Mouse (Mus musculus) forebrain, postnatal 0 days (tissue): ENCODE measurements around the gene Glis2. TPM values are rescaled to one million over a fixed set of nuclear protein-coding genes. Genes with fewer than 3 reads are reported as not detected.
A peak's percentile ranks its signal among the peaks of the same experiment; 100 is the strongest.

Experiments
- ATAC-seq: fragments of 200-750 bp; cut with Nextera tagmentation; 2 replicates; pipeline ENCODE4 v1.8.0; 2017; ENCODE audit warnings: mild to moderate bottlenecking, moderate library complexity
- DNase-seq: peaks from one replicate; pipeline ENCODE4 v3.0.0-alpha.2; 2015
- H3K27ac ChIP-seq: fragments of 300-500 bp; sonication (generic); 2 replicates; pipeline ENCODE4 v1.5.1; 2014; ENCODE audit warnings: low read depth, mild to moderate bottlenecking, antibody characterized with exemption, low read length, moderate library complexity, mixed read lengths
- H3K27me3 ChIP-seq: fragments of 300-500 bp; sonication (generic); 2 replicates; pipeline ENCODE4 v1.6.1; 2014; ENCODE audit warnings: mild to moderate bottlenecking, low read length, mixed read lengths; ENCODE audit not compliant: insufficient read depth
- H3K36me3 ChIP-seq: fragments of 300-500 bp; sonication (generic); 2 replicates; pipeline ENCODE4 v1.6.1; 2014; ENCODE audit warnings: mild to moderate bottlenecking, moderate library complexity; ENCODE audit not compliant: insufficient read depth
- H3K4me1 ChIP-seq: fragments of 300-500 bp; sonication (generic); 2 replicates; pipeline ENCODE4 v1.6.1; 2014; ENCODE audit warnings: antibody characterized with exemption; ENCODE audit not compliant: insufficient read depth
- H3K4me2 ChIP-seq: fragments of 300-500 bp; sonication (generic); 2 replicates; pipeline ENCODE4 v1.6.1; 2014; ENCODE audit warnings: low read depth, mild to moderate bottlenecking, moderate library complexity
- H3K4me3 ChIP-seq: fragments of 300-500 bp; sonication (generic); 2 replicates; pipeline ENCODE4 v1.5.1; 2014; ENCODE audit warnings: low read depth, low read length, mixed read lengths
- H3K9ac ChIP-seq: fragments of 300-500 bp; sonication (generic); 2 replicates; pipeline ENCODE4 v1.6.1; 2014; ENCODE audit warnings: mild to moderate bottlenecking
- H3K9me3 ChIP-seq: fragments of 300-500 bp; sonication (generic); 2 replicates; pipeline ENCODE4 v1.6.1; 2016; ENCODE audit warnings: low read length
- CTCF ChIP-seq: sonication (generic); IDR thresholded peaks from 2 replicates; pipeline ENCODE4 v1.5.1; 2016; ENCODE audit warnings: antibody characterized with exemption, control low read depth, low read depth
- WGBS: fragments of 180-500 bp; shearing (Covaris S2); extraction: QIAGEN DNeasy Blood & Tissue Kit; methylation state at CpG from one replicate; pipeline ENCODE4 v1.1.7; 2014; 5-methylcytosine and 5-hydroxymethylcytosine counted together
- polyA plus RNA-seq: library from polyadenylated mRNA; unstranded; fragments of >200 nt; fragmentation: Nextera tagmentation; extraction: Ambion mirVana; gene quantifications from 2 replicates; pipeline ENCODE4 v1.2.1, GENCODE M21; 2015
- total RNA-seq: library from RNA; depleted of rRNA; stranded (reverse); fragments of >200 nt; gene quantifications from 2 replicates; pipeline ENCODE4 v1.2.3, GENCODE M21; 2014

Gene Glis2
- total and polyA plus RNA-seq, 2 experiments from 2014 or later, result 11.6 to 15.2 TPM

DNA sequence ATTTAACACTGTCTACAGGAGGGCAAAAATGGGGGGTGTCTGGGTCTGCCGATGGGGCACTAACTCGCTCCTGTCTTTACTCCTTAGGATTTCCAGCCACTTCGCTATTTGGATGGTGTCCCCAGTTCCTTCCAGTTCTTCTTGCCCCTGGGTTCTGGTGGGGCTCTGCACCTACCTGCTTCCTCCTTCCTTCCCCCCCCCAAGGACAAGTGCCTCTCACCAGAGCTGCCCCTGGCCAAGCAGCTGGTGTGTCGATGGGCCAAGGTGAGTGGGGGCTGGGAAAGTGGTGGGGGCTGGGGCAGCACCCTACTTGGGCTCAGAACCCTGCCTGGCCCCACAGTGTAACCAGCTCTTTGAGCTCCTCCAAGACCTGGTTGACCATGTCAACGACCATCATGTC lies 16.7 kb downstream of the Glis2 start:
- Histone ChIP-seq H3K36me3 (peaks cover 61% of the 10 kb centered on the region), H3K4me3 (no peak overlapping the region), H3K4me2 (no peak overlapping the region), H3K27me3 (no peaks in the 10 kb centered on the region), H3K9ac (no peak overlapping the region), H3K4me1 (no peaks in the 10 kb centered on the region), H3K9me3 (no peaks in the 10 kb centered on the region), H3K27ac (no peak overlapping the region)
- WGBS, result 96% methylated on average over 5 of the region's 5 CpGs
- TF ChIP-seq CTCF, result no peak
- no peak for ATAC-seq
- DNase-seq, result no peak

DNA sequence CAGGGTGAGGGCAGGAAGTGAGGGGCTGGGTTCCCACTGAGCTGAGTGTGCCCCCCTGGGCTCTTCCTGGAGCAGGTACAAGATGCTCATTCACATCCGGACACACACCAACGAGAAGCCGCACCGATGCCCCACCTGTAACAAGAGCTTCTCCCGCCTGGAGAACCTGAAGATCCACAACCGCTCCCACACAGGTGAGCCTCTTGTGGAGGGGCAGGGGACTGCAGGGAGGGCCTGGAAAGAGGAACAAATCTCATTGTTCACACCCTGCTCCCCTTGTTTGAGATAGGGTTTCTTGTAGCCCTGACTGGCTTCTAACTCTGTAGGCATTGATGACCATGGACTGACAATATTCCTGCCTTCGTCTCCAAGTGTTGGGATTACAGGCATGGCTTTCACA lies 17.2 kb downstream of the Glis2 start:
- Histone ChIP-seq H3K27ac (no peak overlapping the region), H3K9ac (no peak overlapping the region), H3K27me3 (no peaks in the 10 kb centered on the region), H3K4me1 (no peaks in the 10 kb centered on the region), H3K9me3 (no peaks in the 10 kb centered on the region), H3K4me3 (no peak overlapping the region), H3K36me3 (peaks cover 62% of the 10 kb centered on the region), H3K4me2 (no peak overlapping the region)
- no peak for DNase-seq
- peak; percentile 20; the same call in 1 of the 2 replicates for TF ChIP-seq CTCF
- WGBS, result 93% methylated on average over 7 of the region's 7 CpGs
- no peak for ATAC-seq

DNA sequence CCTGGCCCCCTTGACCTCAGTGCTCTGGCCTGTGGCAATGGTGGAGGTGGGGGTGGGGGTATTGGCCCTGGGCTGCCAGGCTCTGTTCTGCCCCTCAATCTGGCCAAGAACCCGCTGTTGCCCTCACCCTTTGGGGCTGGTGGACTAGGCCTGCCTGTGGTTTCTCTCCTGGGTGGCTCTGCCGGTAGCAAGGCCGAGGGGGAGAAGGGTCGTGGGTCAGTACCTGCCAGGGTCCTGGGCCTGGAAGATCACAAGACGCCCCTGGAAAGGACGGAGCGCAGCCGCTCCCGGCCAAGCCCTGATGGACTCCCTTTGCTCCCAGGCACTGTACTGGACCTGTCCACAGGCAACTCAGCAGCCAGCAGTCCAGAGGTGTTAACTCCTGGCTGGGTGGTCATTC lies 19.2 kb downstream of the Glis2 start:
- H3K27me3 ChIP-seq, result no peaks in the 10 kb centered on the region
- peaks cover 62% of the 10 kb centered on the region for H3K36me3 ChIP-seq
- WGBS, result 94% methylated on average over 9 of the region's 9 CpGs
- DNase-seq, result no peak
- H3K4me3 ChIP-seq, result no peak overlapping the region
- no peaks in the 10 kb centered on the region for H3K9me3 ChIP-seq
- H3K4me2 ChIP-seq, result no peak overlapping the region
- TF ChIP-seq CTCF, result no peak
- H3K9ac ChIP-seq, result no peak overlapping the region
- no peaks in the 10 kb centered on the region for H3K4me1 ChIP-seq
- no peak for ATAC-seq
- H3K27ac ChIP-seq, result no peak overlapping the region

DNA sequence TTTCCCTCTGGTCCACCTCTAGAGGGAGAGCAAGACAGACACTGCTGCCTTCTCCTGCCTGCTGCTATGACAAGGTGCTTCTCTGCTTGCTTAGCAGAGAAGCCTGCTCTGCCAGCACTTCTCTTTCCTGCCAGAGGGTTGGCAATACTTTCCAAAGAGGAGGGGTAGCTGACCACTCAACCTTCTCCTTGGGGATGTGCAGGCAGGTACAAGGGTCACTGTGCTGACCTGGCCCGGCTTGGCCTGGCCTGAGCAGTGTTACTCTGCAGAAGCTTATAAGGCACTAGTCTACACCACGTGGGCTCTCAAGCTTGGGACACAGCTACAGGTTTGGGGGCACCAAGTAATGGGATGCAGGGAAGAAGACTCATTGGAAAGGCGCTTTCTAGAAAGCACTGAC lies 20.1 kb downstream of the Glis2 start:
- no peak overlapping the region for H3K4me3 ChIP-seq
- peaks cover 59% of the 10 kb centered on the region for H3K36me3 ChIP-seq
- no peak for ATAC-seq
- no peaks in the 10 kb centered on the region for H3K4me1 ChIP-seq
- peak; percentile 6; the same call in 1 of the 2 replicates for TF ChIP-seq CTCF
- H3K9me3 ChIP-seq, result no peaks in the 10 kb centered on the region
- no peak overlapping the region for H3K4me2 ChIP-seq
- no peak overlapping the region for H3K9ac ChIP-seq
- no peak for DNase-seq
- H3K27me3 ChIP-seq, result no peaks in the 10 kb centered on the region
- 91% methylated on average over 3 of the region's 3 CpGs for WGBS
- no peak overlapping the region for H3K27ac ChIP-seq

DNA sequence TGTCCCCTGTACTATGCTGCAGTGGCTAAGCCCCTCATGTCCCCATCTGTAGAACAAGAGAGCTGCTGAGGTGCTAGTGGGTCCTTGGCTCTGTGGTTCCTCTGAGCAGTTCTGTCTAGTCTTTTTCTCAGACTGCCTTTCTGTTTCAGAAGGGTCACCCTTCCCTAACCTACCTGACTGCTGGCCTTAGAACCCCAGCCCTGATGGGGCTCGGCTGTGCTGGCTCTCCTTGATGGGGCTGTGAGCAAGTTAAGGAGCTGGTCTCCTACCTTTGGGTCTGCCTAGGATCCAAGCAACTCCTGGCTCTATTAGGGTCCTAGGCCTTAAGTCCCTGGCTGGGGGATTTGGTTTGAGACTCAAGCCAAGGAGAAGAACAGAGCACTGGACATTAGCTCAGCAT lies 20.8 kb downstream of the Glis2 start:
- Histone ChIP-seq H3K4me1 (no peaks in the 10 kb centered on the region), H3K9ac (no peak overlapping the region), H3K36me3 (peaks cover 54% of the 10 kb centered on the region), H3K4me2 (no peak overlapping the region), H3K27me3 (no peaks in the 10 kb centered on the region), H3K9me3 (no peaks in the 10 kb centered on the region), H3K4me3 (no peak overlapping the region), H3K27ac (no peak overlapping the region)
- no peak for TF ChIP-seq CTCF
- no peak for ATAC-seq
- 88% methylated on average over 1 of the region's 1 CpGs for WGBS
- DNase-seq, result no peak

DNA sequence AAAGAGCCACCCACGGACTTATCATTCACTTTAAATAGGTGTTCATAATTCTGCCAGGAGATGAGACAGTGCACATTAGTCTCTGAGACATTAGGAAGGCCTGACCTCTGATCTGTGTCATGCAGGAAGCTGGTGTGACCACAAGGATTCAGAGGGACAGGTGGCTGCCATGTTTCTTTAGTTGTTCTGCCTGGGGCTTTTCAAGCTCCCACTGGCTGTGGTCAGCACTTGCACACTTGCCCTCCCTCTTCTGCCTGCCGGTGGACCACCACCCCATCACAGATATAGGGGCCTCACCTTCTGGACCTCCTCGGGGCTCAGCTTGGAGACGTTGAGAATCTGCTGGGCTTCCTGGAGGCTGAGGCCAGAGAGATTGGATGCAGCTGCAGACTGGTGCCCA lies 22.3 kb downstream of the Glis2 start:
- no peak overlapping the region for H3K27ac ChIP-seq
- no peak overlapping the region for H3K9ac ChIP-seq
- no peak for ATAC-seq
- no peaks in the 10 kb centered on the region for H3K9me3 ChIP-seq
- DNase-seq, result no peak
- no peak for TF ChIP-seq CTCF
- H3K4me3 ChIP-seq, result no peak overlapping the region
- peaks cover 40% of the 10 kb centered on the region for H3K36me3 ChIP-seq
- WGBS, result 89% methylated on average over 4 of the region's 4 CpGs
- H3K27me3 ChIP-seq, result no peaks in the 10 kb centered on the region
- no peaks in the 10 kb centered on the region for H3K4me1 ChIP-seq
- H3K4me2 ChIP-seq, result no peak overlapping the region

DNA sequence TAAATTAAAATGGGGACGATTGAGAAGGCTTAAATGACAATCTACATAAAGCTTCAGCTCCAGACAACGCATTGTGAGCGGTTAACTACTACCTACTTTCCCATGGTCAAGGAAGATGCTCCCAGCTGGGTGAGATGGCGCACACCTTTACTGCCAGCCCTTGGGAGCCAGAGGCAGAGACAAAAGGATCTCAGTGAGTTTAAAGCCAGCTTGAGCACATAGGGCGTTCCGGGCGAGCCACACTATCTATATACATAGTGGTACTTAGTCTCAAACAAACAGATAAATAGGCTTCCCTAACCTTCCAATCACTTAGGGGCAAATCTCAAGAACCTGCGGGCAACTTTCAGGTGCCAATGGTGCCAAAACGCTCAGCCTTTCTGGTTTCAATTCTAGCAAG lies 29.6 kb downstream of the Glis2 start:
- peak overlapping the region; percentile 52 for H3K4me3 ChIP-seq
- WGBS, result 15% methylated on average over 9 of the region's 9 CpGs
- no peak for DNase-seq

More for the DNA sequence above, 29.6 kb downstream of the Glis2 start:
- H3K36me3 ChIP-seq, result peaks cover 28% of the 10 kb centered on the region
- peaks cover 13% of the 10 kb centered on the region for H3K4me1 ChIP-seq
- peak overlapping the region; percentile 59 for H3K4me2 ChIP-seq
- no peaks in the 10 kb centered on the region for H3K9me3 ChIP-seq
- peak overlapping the region; percentile 75 for H3K9ac ChIP-seq
- TF ChIP-seq CTCF, result no peak
- ATAC-seq, result peak; percentile 8; the same call in 1 of the 2 replicates
- H3K27me3 ChIP-seq, result no peaks in the 10 kb centered on the region
- peak overlapping the region; percentile 79 for H3K27ac ChIP-seq
